Mouse (Mus musculus) megakaryocyte, embryonic 14.5 days (primary cell): ENCODE data around the gene Wwp2.

Experiments
- FLI1 ChIP-seq: IDR thresholded peaks from 2 replicates; pipeline ENCODE4 v1.6.1; 2012; ENCODE audit warnings: low read length, inconsistent platforms, mixed read lengths
- GATA1 ChIP-seq: IDR thresholded peaks from 3 replicates; pipeline ENCODE4 v1.6.1; 2012; ENCODE audit warnings: mixed read lengths, low read length, inconsistent platforms, borderline replicate concordance

DNA sequence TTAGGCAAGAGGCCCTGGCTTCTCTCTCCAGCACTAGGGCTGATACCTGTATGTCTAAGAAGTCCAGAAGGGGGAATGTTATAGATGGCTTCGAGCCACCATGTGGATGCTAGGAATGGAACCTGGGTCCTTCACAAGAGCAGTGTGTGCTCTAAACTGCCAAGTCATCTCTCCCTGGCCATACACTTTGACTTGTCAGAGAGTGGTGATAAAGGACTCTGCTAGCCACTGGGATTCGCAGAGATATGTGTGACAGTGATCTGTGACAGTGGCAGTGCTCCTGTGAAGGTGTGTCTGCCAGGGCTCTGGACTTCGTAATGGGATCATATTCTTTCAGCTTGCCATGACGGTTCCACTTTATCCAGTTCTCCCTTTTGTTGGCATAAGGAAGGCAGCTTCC lies 37.2 kb downstream of the Wwp2 start:
- TF ChIP-seq GATA1 (no peak), FLI1 (no peak)
